In genomic region chr3:117990561-117990960, GRCm38 (mm10) we compare ENCODE assay signal across 17 mouse cellular contexts.
"Had no signal": no experiment of that assay in that cellular context is flagged by ENCODE, and none has a peak within 500 bp of the region (broad histone marks: within the 10 kb centered on the region; RNA-seq: fewer than 3 reads in every experiment).

No protein-coding gene starts in this region.

- ATAC-seq: forebrain, postnatal 0 days; hindbrain, embryonic 16.5 days; inflammation-experienced regulatory T-cells, adult 6 months; intestine, embryonic 15.5 days; intestine, postnatal 0 days had no signal

- DNase-seq: forebrain, postnatal 0 days; gastrocnemius, postnatal 14 days; gastrocnemius, postnatal 36 days; heart, adult 11 months; heart, adult 2 months; heart, postnatal 14 days; heart, postnatal 36 days; kidney, adult 18-20 months; kidney, adult 8-10 months; kidney, postnatal 10 days; kidney, postnatal 25 days; kidney, postnatal 4 days; liver had no signal
